In genomic region chr2:108707856-108708855, GRCm38 (mm10) we compare ENCODE assay signal across 20 mouse cellular contexts.
DNase-seq lines count a peak whose midpoint lies in the region; ATAC-seq and TF ChIP-seq lines count a peak whose summit lies in the region.
"Had no signal": no experiment of that assay in that cellular context is flagged by ENCODE, and none has a peak within 500 bp of the region (broad histone marks: within the 10 kb centered on the region; RNA-seq: fewer than 3 reads in every experiment).

No protein-coding gene starts in this region.

- TF ChIP-seq CTCF in CH12.LX (conservative IDR thresholded peaks at IDR 0.05 in 1 of 2, IDR thresholded peaks at IDR 0.05 in 1 of 2; ENCODE audit: low read depth in 2 of 2, low read length in 2 of 2) = no peak

- TF ChIP-seq POLR2A in CH12.LX (IDR thresholded peaks at IDR 0.05; ENCODE audit: low read depth, low read length) = no peak

- peak; percentile 12 for DNase-seq in embryo, embryonic 10.5 days (ENCODE audit: low spot score)
- DNase-seq in embryo, embryonic 11 days = no peak
- DNase-seq in CH12.LX (ENCODE audit: extremely low read depth) (peak; percentile 2), R1 (ENCODE audit: low read depth, low spot score) (peak; percentile 9)
- DNase-seq in forelimb bud, embryonic 11.5 days (ENCODE audit: low read depth, low spot score) = peak; percentile 13
- DNase-seq in lung, postnatal 4 days = no peak
- DNase-seq: adrenal gland, postnatal 10 days; cerebellum, adult 11-12 months; cerebellum, adult 9-10 months; gastrocnemius, postnatal 25 days; heart, postnatal 10 days; heart, postnatal 4 days; kidney, adult 8-10 months had no signal

- H3K9ac ChIP-seq in CH12.LX (ENCODE audit: insufficient read depth, low read depth) = no peak overlapping the region
- H3K9ac ChIP-seq: embryonic facial prominence, embryonic 13.5 days; hindbrain, embryonic 12.5 days had no signal

- TF ChIP-seq EP300 in CH12.LX (IDR thresholded peaks at IDR 0.05; ENCODE audit: low read length) = no peak

- no peak overlapping the region for H3K27ac ChIP-seq in CH12.LX (ENCODE audit: insufficient read depth, low read depth)
- H3K27ac ChIP-seq: embryonic facial prominence, embryonic 13.5 days; hindbrain, embryonic 12.5 days had no signal

- no peaks in the 10 kb centered on the region for H3K9me3 ChIP-seq in CH12.LX (replicated peaks; ENCODE audit: low read length)
- H3K9me3 ChIP-seq: embryonic facial prominence, embryonic 13.5 days; hindbrain, embryonic 12.5 days had no signal

- in situ Hi-C loops in CH12.LX (cut with MboI; ENCODE audit: low pct_ligation_motif_present, low pct_unique_long_range_greater_than_20kb, low sequenced_read_pairs) = loop anchor here (25.0 kb wide), 1 partner anchor 979 kb away; no protein-coding TSS in a partner anchor

- H3K79me2 ChIP-seq in CH12.LX (replicated peaks; ENCODE audit: control insufficient read depth, extremely low read depth, insufficient read depth, poor library complexity, severe bottlenecking) = no peaks in the 10 kb centered on the region

- dilution Hi-C loops in CH12.LX (cut with MboI; ENCODE audit: extremely low pct_ligation_motif_present, extremely low pct_unique_long_range_greater_than_20kb, low sequenced_read_pairs) = no loop called here

- no peaks in the 10 kb centered on the region for H3K27me3 ChIP-seq in CH12.LX (replicated peaks)
- H3K27me3 ChIP-seq: embryonic facial prominence, embryonic 13.5 days; hindbrain, embryonic 12.5 days had no signal

- ATAC-seq in megakaryocyte-erythroid progenitor cell, adult 5-6 weeks (replicated peaks; ENCODE audit: low FRiP score, low TSS enrichment, poor library complexity, severe bottlenecking) = no peak
- ATAC-seq: forebrain, embryonic 14.5 days; hindbrain, embryonic 16.5 days; inflammation-experienced regulatory T-cells, adult 6 months; intestine, postnatal 0 days had no signal

- H3K36me3 ChIP-seq in CH12.LX (replicated peaks in 1 of 2; ENCODE audit: control insufficient read depth in 1 of 2, insufficient read depth in 1 of 2, low read length in 1 of 2) = no peaks in the 10 kb centered on the region
- H3K36me3 ChIP-seq: embryonic facial prominence, embryonic 13.5 days; hindbrain, embryonic 12.5 days had no signal

- H3K4me3 ChIP-seq in CH12.LX (replicated peaks in 1 of 3; ENCODE audit: low read depth in 2 of 3, low read length in 2 of 3, poor library complexity in 1 of 3) = no peak overlapping the region
- H3K4me3 ChIP-seq: embryonic facial prominence, embryonic 13.5 days; hindbrain, embryonic 12.5 days had no signal

- H3K4me1 ChIP-seq in CH12.LX (ENCODE audit: control insufficient read depth in 1 of 2, insufficient read depth in 2 of 2) = no peaks in the 10 kb centered on the region
- H3K4me1 ChIP-seq: embryonic facial prominence, embryonic 13.5 days; hindbrain, embryonic 12.5 days had no signal

- TF ChIP-seq RAD21 in CH12.LX (IDR thresholded peaks at IDR 0.05; ENCODE audit: low read depth, low read length) = no peak

- H3K4me2 ChIP-seq in CH12.LX (ENCODE audit: insufficient read depth, low read depth, poor library complexity, severe bottlenecking) = no peak overlapping the region
- H3K4me2 ChIP-seq: embryonic facial prominence, embryonic 13.5 days; hindbrain, embryonic 12.5 days had no signal

TF ChIP-seq in CH12.LX, 34 proteins besides CTCF, POLR2A, EP300 and RAD21:
- TF ChIP-seq GABPA (IDR thresholded peaks at IDR 0.05; ENCODE audit: insufficient replicate concordance, low read depth, low read length) = no peak
- no peak for TF ChIP-seq MEF2A (IDR thresholded peaks at IDR 0.05; ENCODE audit: borderline replicate concordance, low read depth, low read length)
- no peak for TF ChIP-seq POLR2AphosphoS2 (IDR thresholded peaks at IDR 0.05; ENCODE audit: low read depth, low read length)
- TF ChIP-seq CHD1 (IDR thresholded peaks at IDR 0.05; ENCODE audit: low read depth, low read length) = no peak
- TF ChIP-seq ZMIZ1 (IDR thresholded peaks at IDR 0.05; ENCODE audit: low read depth, low read length) = no peak
- TF ChIP-seq ELF1 (IDR thresholded peaks at IDR 0.05; ENCODE audit: low read depth, low read length) = no peak
- no peak for TF ChIP-seq BHLHE40 (IDR thresholded peaks at IDR 0.05; ENCODE audit: low read depth, low read length)
- no peak for TF ChIP-seq ZNF384 (IDR thresholded peaks at IDR 0.05; ENCODE audit: low read depth, low read length)
- TF ChIP-seq UBTF (IDR thresholded peaks at IDR 0.05; ENCODE audit: low read depth, low read length) = no peak
- no peak for TF ChIP-seq JUND (conservative IDR thresholded peaks at IDR 0.05; ENCODE audit: low read depth, low read length)
- TF ChIP-seq TCF12 (IDR thresholded peaks at IDR 0.05; ENCODE audit: low read depth, low read length) = no peak
- TF ChIP-seq RCOR1 (conservative IDR thresholded peaks at IDR 0.05; ENCODE audit: low read depth, low read length) = no peak
TF ChIP-seq in CH12.LX: peak in this region for 0.

Comparison
In these comparisons a context has a peak if more than half of its experiments do, and no peak if none do; other contexts are left out.
1. DNase-seq: peak in embryo, embryonic 10.5 days (single experiment), CH12.LX (single experiment), R1 (single experiment) and forelimb bud, embryonic 11.5 days (single experiment); none in embryo, embryonic 11 days (single experiment) and lung, postnatal 4 days (0 of 2).